Mouse (Mus musculus): ENCODE data around the gene Jam3.

Gene Jam3

GRCm38 (mm10) chr9:27111756-27112155 is 43.5 kb downstream of the Jam3 start:
- no peak for DNase-seq (ENCODE audit: low read depth, low spot score)

DNA sequence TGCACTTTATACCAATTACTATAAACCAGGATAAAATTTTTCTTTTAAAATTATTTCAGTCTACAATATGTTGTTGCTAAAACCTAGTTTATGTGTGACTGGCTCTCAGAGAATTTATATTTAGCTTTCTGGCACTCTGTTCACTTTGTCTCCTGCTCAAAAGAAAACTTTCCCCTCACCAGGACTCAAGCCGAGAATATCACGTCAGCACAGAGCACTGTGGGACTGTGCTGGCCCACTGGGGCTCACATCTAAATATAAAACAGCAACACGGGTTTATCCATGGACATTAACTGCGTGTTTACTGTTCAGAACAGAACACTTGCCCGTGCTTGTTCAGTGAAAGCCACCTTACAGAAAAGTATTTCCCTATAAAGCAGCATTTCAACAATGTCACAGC is 44.5 kb downstream of the Jam3 start:
- no peak for DNase-seq (ENCODE audit: low read depth, low spot score)

GRCm38 (mm10) chr9:27109533-27110514 is 45.4 kb downstream of the Jam3 start:
- no peak for DNase-seq (ENCODE audit: low read depth, low spot score)

DNA sequence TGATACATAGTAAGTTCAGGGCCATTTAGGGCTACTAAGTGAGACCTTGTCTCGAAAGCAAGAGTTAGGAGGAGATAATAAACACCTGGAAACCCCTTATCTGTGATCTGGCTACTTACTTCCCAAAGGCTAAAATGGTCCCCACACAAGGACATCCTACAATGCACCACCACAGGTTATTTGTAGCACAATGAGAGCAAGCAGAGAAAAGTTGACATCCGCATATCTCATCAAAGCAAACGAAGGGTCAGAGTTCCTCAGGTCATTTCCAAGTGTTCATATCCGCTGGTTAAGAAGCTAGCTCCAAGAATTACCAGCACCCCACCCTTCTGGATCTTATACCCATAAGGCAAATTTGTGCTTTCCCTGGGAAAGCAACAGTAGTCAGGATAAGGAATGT is 46.8 kb downstream of the Jam3 start:
- DNase-seq (ENCODE audit: low read depth, low spot score) = no peak

- DNase-seq (ENCODE audit: low read depth, low spot score) = peak; percentile 52
These were observed 49.1 kb downstream of the Jam3 start for GRCm38 (mm10) chr9:27106081-27106480.

GRCm38 (mm10) chr9:27101466-27101865 is 53.8 kb downstream of the Jam3 start:
- DNase-seq (ENCODE audit: low read depth, low spot score) = no peak

- no peak for DNase-seq (ENCODE audit: low read depth, low spot score)
These were observed 55.7 kb downstream of the Jam3 start for GRCm38 (mm10) chr9:27099474-27099873.

GRCm38 (mm10) chr9:27098557-27098956 is 56.7 kb downstream of the Jam3 start:
- no peak for DNase-seq (ENCODE audit: low read depth, low spot score)

- no peak for DNase-seq (ENCODE audit: low read depth, low spot score)
These were observed 57.1 kb downstream of the Jam3 start for GRCm38 (mm10) chr9:27098092-27098491.

- DNase-seq (ENCODE audit: low read depth, low spot score) = no peak
These were observed 62.3 kb downstream of the Jam3 start for GRCm38 (mm10) chr9:27092916-27093315.

- DNase-seq (ENCODE audit: low read depth, low spot score) = no peak
These were observed 64.1 kb downstream of the Jam3 start for GRCm38 (mm10) chr9:27090801-27091775.

GRCm38 (mm10) chr9:27090134-27090533 is 65.1 kb downstream of the Jam3 start:
- no peak for DNase-seq (ENCODE audit: low read depth, low spot score)

GRCm38 (mm10) chr9:27087402-27087801 is 67.8 kb downstream of the Jam3 start:
- no peak for DNase-seq (ENCODE audit: low read depth, low spot score)

DNA sequence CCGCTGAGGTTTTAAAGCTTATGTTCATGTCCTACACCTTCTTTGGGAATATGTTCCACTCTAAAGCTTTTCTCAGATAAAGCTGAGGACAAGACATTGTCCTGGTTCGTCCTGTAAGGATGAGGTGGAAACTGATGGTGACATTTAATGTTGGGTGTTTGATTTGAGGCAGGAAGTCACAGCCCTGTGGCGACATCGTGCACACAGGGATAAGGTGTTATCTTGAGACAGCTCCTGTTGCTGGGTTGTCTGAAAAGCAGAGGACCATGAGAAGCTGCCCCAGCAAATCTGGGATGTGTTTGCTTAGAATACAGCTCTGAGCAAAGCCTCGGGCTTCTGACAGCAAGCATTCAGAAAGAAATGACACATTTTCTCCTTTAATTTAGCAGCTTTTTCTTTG is 69.0 kb downstream of the Jam3 start:
- DNase-seq (ENCODE audit: low read depth, low spot score) = no peak

GRCm38 (mm10) chr9:27075812-27076211 is 79.4 kb downstream of the Jam3 start:
- no peak for DNase-seq (ENCODE audit: low read depth, low spot score)

- DNase-seq (ENCODE audit: low read depth, low spot score) = peak; percentile 4
These were observed 80.5 kb downstream of the Jam3 start for GRCm38 (mm10) chr9:27074677-27075076.

DNA sequence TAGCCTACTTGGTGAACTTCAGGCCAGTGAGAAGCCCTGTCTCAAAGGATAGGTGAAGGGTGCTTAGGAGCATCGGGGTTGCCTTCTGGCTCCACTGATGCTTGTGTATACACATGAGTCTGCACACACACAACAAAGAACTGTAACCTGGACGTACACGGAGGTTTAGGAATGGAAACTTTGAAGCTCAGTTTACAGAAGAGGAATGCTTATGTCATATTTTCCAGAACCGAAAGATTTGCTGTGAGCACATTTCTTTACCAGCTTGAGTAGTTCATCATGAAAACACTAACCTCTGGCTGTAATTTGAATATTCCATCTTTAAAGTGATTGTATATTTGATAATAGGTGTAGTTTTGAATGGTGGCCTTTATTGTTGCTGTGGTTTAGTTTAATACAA is 84.3 kb downstream of the Jam3 start:
- peak; percentile 4 for DNase-seq (ENCODE audit: low read depth, low spot score)

DNA sequence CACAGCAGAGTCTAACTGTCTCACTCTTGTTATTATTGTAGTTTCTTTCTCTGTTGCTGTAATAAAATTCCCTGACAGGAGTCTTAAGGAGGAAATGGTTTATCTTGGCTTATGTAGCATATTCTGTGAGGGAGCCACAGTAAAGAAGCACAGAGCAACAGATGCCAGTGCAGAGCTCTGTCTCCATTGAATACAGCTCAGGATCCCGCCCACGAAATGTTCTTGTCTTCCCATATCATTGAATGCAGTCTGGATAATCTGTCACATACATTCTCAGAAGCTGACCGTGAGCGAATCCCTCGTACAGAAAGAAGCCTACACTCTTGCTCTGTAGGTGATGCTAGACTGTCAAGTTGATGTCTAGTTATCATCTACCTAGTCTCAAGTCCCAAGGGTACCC is 96.9 kb downstream of the Jam3 start:
- no peak for DNase-seq (ENCODE audit: low read depth, low spot score)

DNA sequence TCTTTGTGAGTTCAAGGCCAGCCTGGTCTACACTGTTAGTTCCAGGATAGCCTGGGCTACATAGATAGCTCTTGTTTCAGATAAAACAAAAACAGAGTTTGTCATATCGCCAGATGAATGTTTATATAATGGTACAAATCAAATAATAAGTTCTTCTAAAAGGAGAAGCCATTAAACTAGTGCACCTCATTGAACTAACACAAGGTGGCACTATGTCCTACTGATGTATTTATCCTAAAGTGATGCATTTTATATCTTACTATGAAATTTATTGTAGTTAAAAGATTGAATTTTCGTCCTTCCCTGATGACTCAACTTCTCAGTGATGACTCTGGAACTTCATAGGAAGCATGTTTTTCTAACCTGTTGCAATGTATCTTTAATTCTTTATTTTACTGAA is 105.7 kb downstream of the Jam3 start:
- DNase-seq (ENCODE audit: low read depth, low spot score) = no peak
